Mouse (Mus musculus): Measurements from ENCODE around the gene Lrrc46.
A peak's percentile ranks its signal among the peaks of the same experiment; 100 is the strongest.

Lrrc46 gene

GRCm38 (mm10) chr11:97041022-97041899 lies at the start of gene Lrrc46, which contains the start of gene Mrpl10:
TSS of gene Lrrc46 (minus strand) at chr11:97041407.
TSS of gene Mrpl10 (plus strand) at chr11:97041560.
- DNase-seq = peak; percentile 93

DNA sequence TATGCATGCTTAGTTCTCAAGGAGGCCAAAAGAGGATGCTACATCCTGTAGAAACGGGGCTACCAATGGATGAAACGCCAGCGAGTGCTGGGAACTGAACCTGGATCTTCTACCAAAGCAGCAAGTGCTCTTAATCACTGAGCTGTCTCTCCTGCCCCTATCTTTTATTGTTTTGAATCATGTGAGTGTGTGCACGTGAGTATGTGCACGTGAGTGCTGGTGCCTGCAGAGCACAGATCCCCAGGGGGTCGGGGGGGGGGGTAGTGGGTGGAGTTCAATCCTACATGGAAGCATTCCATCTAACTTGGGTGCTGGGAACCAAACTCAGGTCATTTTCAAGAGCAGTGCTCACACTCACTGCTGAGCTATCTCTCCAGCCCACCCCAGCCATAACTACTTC lies 45.2 kb upstream of the Lrrc46 start:
- DNase-seq = no peak

DNA sequence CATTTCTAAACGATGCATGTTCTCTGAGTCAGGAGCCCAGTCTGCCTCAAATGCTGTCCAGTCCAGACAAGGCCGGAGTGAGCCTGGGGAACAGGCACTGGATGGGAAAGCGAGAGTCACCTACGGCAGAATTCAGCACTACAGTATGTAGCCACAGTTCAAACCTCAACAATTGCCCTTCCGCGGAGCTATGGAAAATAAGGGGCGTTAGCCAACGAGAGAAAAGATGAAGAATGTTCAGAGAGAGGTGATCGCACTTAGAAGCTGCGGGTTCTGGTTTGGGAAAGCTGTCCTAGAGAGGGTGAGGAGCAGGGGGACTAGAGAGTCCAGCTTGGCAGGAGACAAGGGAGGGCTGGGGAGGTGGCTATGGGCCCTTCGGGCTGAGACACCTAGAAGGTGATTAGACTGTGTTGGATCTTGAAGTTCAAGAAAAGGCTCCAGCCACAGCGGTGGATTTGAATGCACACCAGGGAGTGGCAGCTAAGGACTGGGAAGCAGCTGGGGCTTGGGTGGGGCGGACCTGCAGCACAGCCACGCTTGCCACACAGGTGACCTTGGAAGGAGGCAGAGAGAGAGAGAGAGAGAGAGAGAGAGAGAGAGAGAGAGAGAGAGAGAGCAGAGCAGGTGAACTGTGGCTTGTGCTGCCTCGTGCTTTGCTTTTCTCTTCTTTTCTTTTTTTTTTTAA lies 43.8 kb upstream of the Lrrc46 start:
- no peak for DNase-seq

- no peak for DNase-seq
Measured at GRCm38 (mm10) chr11:97083401-97084140, 42.4 kb upstream of the Lrrc46 start.

- DNase-seq = peak; percentile 46
Measured at GRCm38 (mm10) chr11:97082977-97083376, 41.8 kb upstream of the Lrrc46 start.

DNA sequence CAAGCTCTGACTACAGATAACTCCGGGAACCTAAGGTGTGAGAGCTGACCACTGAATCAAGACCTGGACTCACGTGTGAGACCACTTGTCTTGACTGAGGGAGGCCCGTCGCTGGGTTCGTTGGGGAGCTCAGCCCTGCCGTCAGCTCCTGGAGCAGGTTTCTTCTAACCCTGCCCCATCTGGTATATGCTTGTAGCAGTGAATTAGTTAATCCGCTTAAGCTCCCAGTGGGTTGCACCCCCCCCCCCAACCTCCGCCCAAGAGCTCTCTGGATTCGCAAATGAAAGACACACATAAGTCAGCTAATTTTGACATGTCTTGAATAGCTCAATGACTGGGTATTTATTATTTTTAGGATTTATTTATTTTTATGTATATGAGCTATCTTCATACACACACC lies 39.1 kb upstream of the Lrrc46 start:
- no peak for DNase-seq

DNA sequence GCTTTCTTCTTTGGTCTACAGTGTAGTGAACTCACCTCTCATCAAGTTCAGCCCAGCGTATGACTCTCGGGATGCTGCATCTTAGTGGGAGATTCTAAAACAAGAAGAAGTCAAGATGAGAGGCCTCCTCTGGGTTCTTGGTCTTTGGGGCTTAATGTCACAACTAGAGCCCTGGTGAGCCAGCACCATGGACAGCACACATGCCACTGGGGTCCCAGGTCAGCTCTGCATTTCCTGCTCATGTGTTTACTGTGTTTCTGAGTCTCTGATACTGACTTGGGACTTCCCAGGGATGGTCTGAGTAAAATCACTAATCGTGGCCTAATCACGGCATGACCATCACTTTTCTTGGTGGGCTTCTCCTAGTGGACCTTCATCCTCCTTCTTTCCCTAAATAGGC lies 37.5 kb upstream of the Lrrc46 start:
- DNase-seq = no peak

DNA sequence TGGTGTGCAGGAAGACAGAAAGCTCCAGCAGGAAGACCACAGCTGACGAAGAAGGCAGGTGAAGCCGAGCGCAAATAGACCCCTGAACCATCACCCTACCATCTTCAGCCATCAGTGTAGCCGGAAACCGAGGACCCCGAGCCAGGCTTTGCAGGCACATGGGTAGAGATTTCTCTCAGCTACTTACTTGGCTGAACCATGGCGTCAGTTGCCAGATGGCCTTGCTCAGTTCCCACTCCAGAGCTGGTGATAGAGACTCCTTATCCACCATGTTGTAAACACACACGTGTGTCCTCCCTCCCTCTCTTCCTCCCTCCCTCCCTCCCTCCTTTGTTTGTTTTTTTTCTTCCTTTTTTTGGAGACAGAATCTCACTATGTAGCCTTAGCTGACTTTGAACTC lies 33.0 kb upstream of the Lrrc46 start:
- no peak for DNase-seq

DNA sequence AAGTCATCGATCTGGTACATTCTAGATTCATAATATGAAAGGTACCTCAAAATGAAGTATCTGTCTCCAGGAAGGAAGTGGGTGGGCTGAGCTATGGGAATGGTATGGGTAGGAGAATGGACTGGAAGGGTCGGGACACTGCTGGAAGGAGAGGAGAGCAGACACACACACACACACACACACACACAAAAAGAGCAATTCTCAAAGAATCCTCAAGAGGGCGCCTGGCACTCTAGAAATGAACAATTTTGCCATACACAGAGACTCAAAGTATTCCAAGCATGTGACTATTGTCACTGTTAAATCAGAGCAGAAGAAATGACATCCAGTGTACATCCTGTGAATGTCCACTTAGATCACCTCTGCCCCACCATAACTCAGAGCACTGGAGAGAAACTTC lies 31.3 kb upstream of the Lrrc46 start:
- DNase-seq = peak; percentile 22

GRCm38 (mm10) chr11:97071129-97071528 lies 29.9 kb upstream of the Lrrc46 start:
- no peak for DNase-seq

DNA sequence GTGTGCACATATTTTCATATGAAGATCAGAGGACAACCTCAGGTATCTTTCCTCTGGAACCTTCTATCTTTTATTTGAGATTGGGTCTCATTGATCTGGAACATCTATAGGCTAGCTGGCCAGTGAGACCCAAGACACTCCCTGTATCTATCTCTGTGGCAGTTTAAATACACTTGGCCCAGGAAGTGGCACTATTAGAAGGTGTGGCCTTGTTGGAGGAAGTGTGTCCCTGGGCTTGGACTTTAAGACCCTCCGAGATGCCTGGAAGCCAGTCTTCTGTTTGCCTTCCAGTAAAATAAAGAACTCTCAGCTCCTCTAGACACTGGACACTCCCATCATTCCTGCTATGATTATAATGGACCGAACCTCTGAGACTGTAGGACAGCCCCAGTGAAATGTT lies 28.6 kb upstream of the Lrrc46 start:
- no peak for DNase-seq

- DNase-seq = no peak
Measured at GRCm38 (mm10) chr11:97069333-97069732, 28.1 kb upstream of the Lrrc46 start.

- no peak for DNase-seq
Measured at GRCm38 (mm10) chr11:97066656-97067360, 25.6 kb upstream of the Lrrc46 start.

- no peak for DNase-seq
Measured at GRCm38 (mm10) chr11:97065538-97066295, 24.5 kb upstream of the Lrrc46 start.

- DNase-seq = peak; percentile 18
Measured at GRCm38 (mm10) chr11:97063921-97064295, 22.7 kb upstream of the Lrrc46 start.

DNA sequence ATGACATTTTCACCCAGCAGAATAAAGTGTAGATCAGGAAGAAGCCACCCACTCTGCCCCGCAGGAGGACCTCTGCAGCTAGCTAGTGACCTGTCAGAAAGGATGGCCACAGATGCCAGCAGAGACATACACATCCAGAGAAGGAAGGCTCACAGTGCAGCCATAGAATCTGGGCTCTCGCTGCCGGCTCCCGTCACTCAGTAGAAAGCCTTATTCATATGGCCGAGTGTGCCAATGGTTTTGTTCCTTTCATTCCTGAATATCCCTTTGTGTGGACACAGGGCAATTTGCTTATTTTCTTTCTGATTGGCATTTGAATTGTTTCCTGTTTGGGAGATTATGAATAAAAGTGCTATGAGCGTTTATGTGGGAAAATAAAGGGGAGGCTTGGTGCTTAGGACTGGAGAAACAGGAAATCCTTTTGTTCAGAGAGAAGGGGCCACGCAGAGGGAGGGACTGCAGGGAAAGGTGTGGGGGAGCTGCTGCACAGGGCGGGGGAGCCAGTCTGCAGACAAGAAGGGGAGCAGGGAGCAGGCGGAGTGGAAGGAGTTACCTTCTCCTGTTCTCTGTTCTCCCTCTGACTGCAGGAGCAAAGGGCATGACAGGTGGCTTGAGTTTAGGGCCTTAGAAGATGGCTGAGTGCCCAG lies 22.2 kb upstream of the Lrrc46 start:
- DNase-seq = no peak

DNA sequence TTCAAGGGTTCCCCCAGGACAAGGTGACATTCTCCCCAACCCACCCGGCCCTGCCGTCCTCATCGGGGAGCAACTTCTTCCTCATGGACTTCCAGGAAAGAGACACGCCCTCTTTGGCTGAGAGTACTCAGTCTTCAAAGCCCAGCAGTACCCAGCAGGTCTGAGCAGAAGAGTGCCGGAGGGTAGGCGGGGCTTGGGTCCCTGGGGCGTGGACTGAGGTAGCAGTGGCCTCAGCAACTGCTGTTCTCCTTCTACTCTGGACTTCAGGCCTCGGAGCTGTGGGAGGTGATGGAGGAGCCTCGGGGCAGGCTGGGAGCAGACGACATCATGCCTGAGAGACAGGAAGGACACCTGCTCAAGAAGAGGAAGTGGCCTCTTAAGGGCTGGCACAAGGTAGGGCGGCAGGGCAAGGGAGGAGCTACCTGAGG lies 11.0 kb upstream of the Lrrc46 start:
- DNase-seq = peak; percentile 23

GRCm38 (mm10) chr11:97050944-97051586 lies 9.9 kb upstream of the Lrrc46 start:
- DNase-seq = no peak

- peak; percentile 91 for DNase-seq
Measured at GRCm38 (mm10) chr11:97050216-97050943, 9.2 kb upstream of the Lrrc46 start, which contains the start of gene Osbpl7. TSS of gene Osbpl7 (plus strand) at chr11:97050628.

GRCm38 (mm10) chr11:97049492-97050085 lies 8.4 kb upstream of the Lrrc46 start:
- no peak for DNase-seq

Data from thymus, postnatal 14 days (tissue).